Mouse (Mus musculus) E14TG2a.4 (cell line): ENCODE measurements at regions not wholly inside any gene's neighbourhood (a gene's known extent, or its start where the extent isn't known, plus 50 kb on each side); places are given as distances from the start of the nearest gene placed in this dataset.
A peak's percentile ranks its signal among the peaks of the same experiment; 100 is the strongest.

Experiments used
- H3K27me3 ChIP-seq: 2 replicates; pipeline ENCODE4 v1.6.1; 2014; ENCODE audit warnings: low read length, control low read depth; ENCODE audit not compliant: insufficient read depth
- H3K36me3 ChIP-seq: 2 replicates; pipeline ENCODE4 v1.6.1; 2014; ENCODE audit warnings: low read length, control low read depth; ENCODE audit not compliant: insufficient read depth
- H3K4me1 ChIP-seq: replicated peaks from 2 replicates; pipeline ENCODE4 v1.6.1; 2014; ENCODE audit warnings: low read depth, low read length, control low read depth
- H3K4me3 ChIP-seq: replicated peaks from 2 replicates; pipeline ENCODE4 v1.5.1; 2014; ENCODE audit warnings: mild to moderate bottlenecking, low read length
- H3K9me3 ChIP-seq: 2 replicates; pipeline ENCODE4 v1.6.1; 2014; ENCODE audit warnings: low read length, control low read depth
- CTCF ChIP-seq: conservative IDR thresholded peaks from 2 replicates; pipeline ENCODE4 v1.5.1; 2014; ENCODE audit warnings: low read length
- NANOG ChIP-seq: IDR thresholded peaks from 2 replicates; pipeline ENCODE4 v1.6.1; 2014; ENCODE audit warnings: borderline replicate concordance, low read length, mixed read lengths
- POU5F1 ChIP-seq: IDR thresholded peaks from 2 replicates; pipeline ENCODE4 v1.6.1; 2014; ENCODE audit warnings: low read length, borderline replicate concordance

DNA sequence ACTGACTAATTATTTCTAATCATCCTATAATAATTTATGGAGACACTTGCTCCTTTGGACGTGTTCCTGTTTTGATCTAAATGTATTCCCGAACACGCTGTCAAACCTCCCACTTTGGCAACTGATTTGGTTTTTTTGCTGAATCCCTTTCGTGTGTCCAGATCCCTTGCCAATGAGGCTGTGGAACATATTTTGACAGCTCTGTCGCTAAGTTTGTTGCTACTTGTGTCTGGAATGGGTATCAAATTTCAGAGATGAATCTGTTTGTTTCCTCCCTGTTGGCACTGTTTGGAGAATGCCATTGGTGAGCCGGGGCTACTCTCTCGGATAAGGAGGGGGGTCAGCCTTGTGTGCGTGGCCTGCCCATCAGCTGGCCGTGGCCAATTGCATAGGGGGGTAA lies 277.2 kb upstream of the Tshz3 start:
- H3K27me3 ChIP-seq = no peaks in the 10 kb centered on the region
- H3K9me3 ChIP-seq = peaks cover 6% of the 10 kb centered on the region; the same call in 1 of the 2 replicates
- H3K36me3 ChIP-seq = no peaks in the 10 kb centered on the region
- no peak overlapping the region for H3K4me3 ChIP-seq
- no peak for TF ChIP-seq NANOG
- no peak for TF ChIP-seq CTCF
- H3K4me1 ChIP-seq = no peaks in the 10 kb centered on the region

DNA sequence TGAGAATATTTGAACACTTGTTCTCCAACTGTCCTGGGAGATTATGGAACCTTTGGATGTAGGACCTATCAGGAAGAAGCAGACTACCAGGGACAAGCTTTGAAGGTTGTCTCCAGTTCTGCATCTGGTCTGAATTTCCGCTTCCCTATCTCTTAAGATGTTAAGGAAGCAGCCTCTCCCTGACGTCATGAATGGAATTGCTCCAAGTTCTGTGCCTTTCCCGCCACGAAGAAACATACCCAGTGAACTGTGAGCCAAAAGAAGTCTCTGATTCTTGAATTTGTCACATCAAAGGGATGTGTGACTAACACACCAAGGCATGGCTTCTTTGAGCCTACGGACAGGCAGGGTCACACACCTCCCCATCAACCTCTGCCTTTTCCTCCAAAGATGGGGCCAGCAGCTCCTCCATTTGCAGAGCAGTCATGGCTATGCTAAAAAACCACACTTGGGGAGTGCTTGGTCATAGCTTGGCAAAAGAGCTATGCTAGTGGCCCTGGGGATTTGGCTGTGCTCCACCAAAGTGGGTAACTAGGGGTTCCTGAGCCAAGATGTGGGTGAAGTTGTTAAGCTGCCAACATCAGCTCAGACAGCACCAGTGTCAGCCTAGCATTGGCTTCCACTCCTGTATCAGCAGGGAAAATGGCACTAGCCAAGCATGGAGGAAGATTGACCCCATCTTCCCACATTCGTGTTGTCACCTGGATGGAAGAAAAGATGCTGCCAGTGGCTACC lies 248.6 kb upstream of the Tshz3 start:
- H3K27me3 ChIP-seq = no peaks in the 10 kb centered on the region
- TF ChIP-seq CTCF (no peak), NANOG (no peak), POU5F1 (no peak)

DNA sequence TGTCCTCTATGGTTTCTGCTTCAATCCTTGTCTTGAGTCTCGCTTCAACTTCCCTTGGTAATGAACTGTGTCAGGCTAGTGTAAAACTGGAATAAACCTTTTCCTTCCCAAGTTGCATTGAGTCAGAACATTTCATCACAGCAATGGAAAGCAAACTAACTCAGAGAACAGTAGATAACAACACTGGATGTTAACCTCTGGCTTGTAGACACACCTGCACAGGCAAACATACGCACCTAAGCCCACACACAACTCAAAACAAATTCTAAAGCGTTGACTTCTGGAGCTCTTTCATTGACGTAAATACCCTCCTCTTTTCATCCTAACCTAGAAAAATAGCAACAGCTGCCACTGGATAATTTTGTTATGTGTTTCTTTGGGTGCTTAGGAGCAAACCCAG lies 244.1 kb upstream of the Tshz3 start:
- Histone ChIP-seq H3K9me3 (peaks cover 8% of the 10 kb centered on the region; the same call in 1 of the 2 replicates), H3K4me1 (no peaks in the 10 kb centered on the region), H3K36me3 (no peaks in the 10 kb centered on the region), H3K27me3 (no peaks in the 10 kb centered on the region), H3K4me3 (no peak overlapping the region)
- no peak for TF ChIP-seq POU5F1
- no peak for TF ChIP-seq CTCF
- no peak for TF ChIP-seq NANOG

More for the DNA sequence above, 248.6 kb upstream of the Tshz3 start:
- Histone ChIP-seq H3K36me3 (no peaks in the 10 kb centered on the region), H3K9me3 (no peaks in the 10 kb centered on the region), H3K4me1 (no peaks in the 10 kb centered on the region), H3K4me3 (no peak overlapping the region)

DNA sequence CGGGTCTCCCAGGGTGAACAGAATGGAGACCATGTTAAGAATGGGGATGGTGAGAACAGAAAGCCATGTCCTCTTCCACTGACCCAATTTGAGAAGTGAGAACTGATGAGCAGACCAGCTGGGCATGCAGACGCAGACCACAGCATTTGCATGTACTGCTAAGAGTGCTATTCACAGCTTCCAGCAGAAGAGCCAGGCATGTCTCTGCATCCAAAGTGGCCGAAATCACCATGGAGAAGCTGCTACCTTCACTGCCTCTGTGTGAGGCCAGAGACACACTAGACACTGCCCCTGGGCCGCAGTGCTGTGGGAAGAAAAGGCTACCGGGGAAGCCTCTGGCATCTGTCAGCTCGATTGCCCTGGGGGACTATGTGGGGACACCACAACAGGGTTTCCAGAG lies 241.8 kb upstream of the Tshz3 start:
- peaks cover 8% of the 10 kb centered on the region; the same call in 1 of the 2 replicates for H3K9me3 ChIP-seq
- no peak overlapping the region for H3K4me3 ChIP-seq
- H3K27me3 ChIP-seq = no peaks in the 10 kb centered on the region
- H3K4me1 ChIP-seq = no peaks in the 10 kb centered on the region
- no peaks in the 10 kb centered on the region for H3K36me3 ChIP-seq
- TF ChIP-seq CTCF (no peak), NANOG (no peak), POU5F1 (no peak)

DNA sequence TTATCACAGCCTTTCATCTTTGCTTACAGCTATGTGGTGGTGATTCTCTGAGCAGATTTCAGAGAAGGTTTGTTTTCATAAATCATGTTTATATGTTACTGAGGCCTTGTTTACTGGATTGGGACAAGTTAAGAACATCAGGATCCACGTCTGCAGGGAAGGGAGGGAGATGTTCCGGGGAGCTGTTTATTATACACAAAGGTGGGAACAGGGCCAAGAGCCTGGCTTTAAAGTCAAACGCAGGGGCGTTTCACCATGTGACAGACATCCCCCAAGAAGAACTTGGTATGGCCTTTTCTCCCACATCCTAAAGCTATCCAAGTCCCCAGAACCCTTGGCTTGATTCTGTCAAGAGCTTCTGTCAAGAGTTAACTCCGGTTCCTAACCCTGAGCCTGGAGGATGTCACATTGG lies 235.5 kb upstream of the Tshz3 start:
- H3K36me3 ChIP-seq = no peaks in the 10 kb centered on the region
- no peaks in the 10 kb centered on the region for H3K9me3 ChIP-seq
- no peaks in the 10 kb centered on the region for H3K4me1 ChIP-seq
- TF ChIP-seq NANOG (no peak), CTCF (no peak), POU5F1 (no peak)
- H3K4me3 ChIP-seq = no peak overlapping the region
- H3K27me3 ChIP-seq = no peaks in the 10 kb centered on the region

DNA sequence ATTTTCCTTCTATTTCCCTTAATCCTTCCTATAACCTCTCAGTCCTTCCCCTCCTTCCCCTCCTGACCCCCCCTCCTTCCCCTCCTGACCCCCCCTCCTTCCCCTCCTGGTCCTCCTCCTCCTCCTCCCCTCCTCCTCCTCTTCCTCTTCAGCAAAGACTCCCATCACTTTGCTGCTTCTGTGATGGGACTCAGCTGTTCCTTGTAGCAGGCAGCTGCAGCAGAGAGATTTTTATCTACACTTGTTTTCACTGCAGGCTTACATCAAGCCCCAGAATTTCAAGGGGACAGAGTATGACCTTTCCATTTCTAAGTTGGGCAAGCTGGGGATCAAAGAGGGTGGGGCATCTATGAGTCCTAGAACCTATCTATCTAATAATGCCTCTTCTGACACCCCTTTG lies 228.5 kb upstream of the Tshz3 start:
- no peaks in the 10 kb centered on the region for H3K4me1 ChIP-seq
- no peaks in the 10 kb centered on the region for H3K9me3 ChIP-seq
- no peaks in the 10 kb centered on the region for H3K27me3 ChIP-seq
- H3K36me3 ChIP-seq = no peaks in the 10 kb centered on the region
- no peak for TF ChIP-seq CTCF
- no peak for TF ChIP-seq POU5F1
- no peak for TF ChIP-seq NANOG
- H3K4me3 ChIP-seq = no peak overlapping the region

DNA sequence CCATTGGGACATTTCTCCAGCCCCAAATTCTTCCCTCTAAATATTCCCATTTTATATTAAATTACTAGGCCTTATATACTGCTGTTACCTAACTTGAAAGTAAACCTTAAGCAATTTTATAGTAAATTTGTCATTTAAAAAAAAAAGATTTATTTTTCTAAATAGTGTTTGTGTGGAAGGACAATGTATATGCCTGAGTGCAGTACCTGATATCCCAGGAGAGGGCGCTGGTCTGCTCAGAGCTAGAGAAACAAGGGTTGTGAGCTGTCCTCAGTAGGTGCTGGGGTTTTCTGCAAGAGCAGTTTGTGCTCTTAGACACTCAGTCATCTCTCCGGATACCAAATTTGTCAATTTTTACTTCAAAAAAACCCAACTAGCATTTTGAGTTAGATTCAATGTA lies 224.4 kb upstream of the Tshz3 start:
- TF ChIP-seq CTCF (peak; percentile 69), NANOG (no peak)
- Histone ChIP-seq H3K36me3 (no peaks in the 10 kb centered on the region), H3K9me3 (no peaks in the 10 kb centered on the region), H3K27me3 (no peaks in the 10 kb centered on the region), H3K4me3 (no peak overlapping the region), H3K4me1 (no peaks in the 10 kb centered on the region)

DNA sequence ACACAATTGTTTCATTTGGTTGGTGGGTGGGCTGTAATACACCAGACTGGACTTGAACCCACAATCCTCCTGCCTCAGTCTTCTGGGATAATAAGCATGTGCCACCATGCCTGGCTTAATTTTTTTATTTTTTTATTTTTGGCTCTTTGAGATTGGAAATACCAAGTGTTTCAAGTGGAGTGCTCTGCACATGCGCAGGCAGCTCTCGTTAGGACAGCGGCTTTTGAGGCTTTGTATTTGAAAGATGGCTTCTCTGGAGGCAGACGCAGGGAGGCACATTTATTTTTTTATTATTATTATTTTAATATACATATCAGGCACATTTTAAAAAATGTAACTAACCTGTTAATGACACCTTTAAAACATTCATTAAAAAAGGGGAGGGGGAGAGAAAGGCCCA lies 221.5 kb upstream of the Tshz3 start:
- Histone ChIP-seq H3K9me3 (no peaks in the 10 kb centered on the region), H3K4me3 (no peak overlapping the region), H3K4me1 (no peaks in the 10 kb centered on the region), H3K36me3 (no peaks in the 10 kb centered on the region), H3K27me3 (no peaks in the 10 kb centered on the region)
- no peak for TF ChIP-seq NANOG
- TF ChIP-seq POU5F1 = no peak
- TF ChIP-seq CTCF = no peak
